Mouse (Mus musculus) limb, embryonic 13.5 days (tissue): ENCODE data around the gene Fat2. TPM values are rescaled to one million over a fixed set of nuclear protein-coding genes. Genes with fewer than 3 reads are reported as not detected.

Source experiments
- ATAC-seq: fragments of 200-750 bp; cut with Nextera tagmentation; 2 replicates; pipeline ENCODE4 v1.8.0; 2017; ENCODE audit warnings: low read depth, moderate number of reproducible peaks, moderate TSS enrichment; ENCODE audit not compliant: low FRiP score
- H3K27ac ChIP-seq: fragments of 300-500 bp; sonication (generic); 2 replicates; pipeline ENCODE4 v1.5.1; 2015; ENCODE audit warnings: inconsistent platforms, mild to moderate bottlenecking, moderate library complexity
- H3K27me3 ChIP-seq: fragments of 300-500 bp; sonication (generic); 2 replicates; pipeline ENCODE4 v1.6.1; 2015; ENCODE audit warnings: mild to moderate bottlenecking, inconsistent platforms
- H3K36me3 ChIP-seq: fragments of 300-500 bp; sonication (generic); 2 replicates; pipeline ENCODE4 v1.6.1; 2015; ENCODE audit warnings: inconsistent platforms, mild to moderate bottlenecking, moderate library complexity
- H3K4me1 ChIP-seq: fragments of 300-500 bp; sonication (generic); 2 replicates; pipeline ENCODE4 v1.6.1; 2015; ENCODE audit warnings: inconsistent platforms
- H3K4me2 ChIP-seq: fragments of 300-500 bp; sonication (generic); replicated peaks from 2 replicates; pipeline ENCODE4 v1.6.1; 2015; ENCODE audit warnings: inconsistent platforms, mild to moderate bottlenecking, moderate library complexity
- H3K4me3 ChIP-seq: fragments of 300-500 bp; sonication (generic); 2 replicates; pipeline ENCODE4 v1.5.1; 2015; ENCODE audit warnings: moderate library complexity, mild to moderate bottlenecking, inconsistent platforms
- H3K9ac ChIP-seq: fragments of 300-500 bp; sonication (generic); 2 replicates; pipeline ENCODE4 v1.6.1; 2015; ENCODE audit warnings: mild to moderate bottlenecking, inconsistent platforms
- H3K9me3 ChIP-seq: fragments of 300-500 bp; sonication (generic); 2 replicates; pipeline ENCODE4 v1.6.1; 2016; ENCODE audit warnings: inconsistent platforms
- WGBS: fragments of 180-500 bp; shearing (Covaris S2); methylation state at CpG from one replicate; pipeline ENCODE4 v1.1.7; 2015; 5-methylcytosine and 5-hydroxymethylcytosine counted together
- polyA plus RNA-seq: library from polyadenylated mRNA; unstranded; fragments of >200 nt; fragmentation: Nextera tagmentation; extraction: Ambion mirVana; gene quantifications from 2 replicates; pipeline ENCODE4 v1.2.1, GENCODE M21; 2015

Fat2 gene
- 0.33 and 0.41 TPM in 2 replicates for polyA plus RNA-seq

DNA sequence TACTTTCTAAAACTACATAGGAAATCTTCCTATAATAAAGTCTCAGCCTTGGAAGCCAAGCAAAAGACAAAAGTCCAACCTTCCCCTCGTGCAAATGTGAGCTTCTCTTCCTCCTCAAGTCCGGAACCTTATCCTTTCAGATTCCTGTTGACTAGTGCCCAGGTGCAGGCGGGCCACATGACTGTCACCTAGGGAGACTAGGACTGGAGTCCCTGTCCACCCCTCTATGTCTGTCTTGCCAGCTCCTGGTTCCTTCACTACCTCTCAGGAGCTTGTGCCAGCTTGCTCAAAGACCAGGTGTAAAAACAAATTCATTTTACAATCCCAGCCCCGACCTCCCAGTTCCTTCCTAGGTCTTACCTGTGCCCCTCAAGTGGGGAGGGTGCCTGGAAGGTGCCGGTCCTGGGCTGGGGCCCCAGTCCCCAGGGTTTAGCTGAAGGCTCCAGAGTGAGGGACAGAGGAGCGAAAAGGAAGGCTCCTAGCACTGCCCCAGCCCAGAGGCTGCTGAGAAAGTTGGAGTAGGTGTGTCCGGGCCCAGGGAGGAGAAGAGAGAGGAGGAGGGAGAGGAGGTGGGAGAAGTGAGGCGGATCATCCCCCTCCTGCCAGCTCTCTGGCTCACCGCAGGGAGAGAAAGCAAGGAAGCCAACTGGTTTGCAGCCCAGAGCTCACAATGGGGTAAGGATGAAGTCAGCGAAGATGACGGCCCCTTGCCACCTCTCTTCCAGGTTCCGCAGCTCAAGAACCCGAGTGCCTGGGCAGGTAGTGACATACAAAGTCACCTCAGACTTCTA, at the start of gene Fat2:
Fat2 (minus strand) TSS at position 464 of the 791 bp plus-strand sequence.
- Histone ChIP-seq H3K27me3 (peaks cover 14% of the 10 kb centered on the region; the same call in 1 of the 2 replicates), H3K4me1 (peaks cover 8% of the 10 kb centered on the region), H3K36me3 (no peaks in the 10 kb centered on the region), H3K27ac (no peak within 1 kb of the TSS), H3K9me3 (no peaks in the 10 kb centered on the region), H3K9ac (no peak within 1 kb of the TSS), H3K4me3 (no peak within 1 kb of the TSS), H3K4me2 (0 out of 2 replicates have a peak within 1 kb of the TSS, but pooled peaks have one; percentile 7)
- 39% methylated on average over 13 of the region's 13 CpGs for WGBS
- ATAC-seq = no peak

DNA sequence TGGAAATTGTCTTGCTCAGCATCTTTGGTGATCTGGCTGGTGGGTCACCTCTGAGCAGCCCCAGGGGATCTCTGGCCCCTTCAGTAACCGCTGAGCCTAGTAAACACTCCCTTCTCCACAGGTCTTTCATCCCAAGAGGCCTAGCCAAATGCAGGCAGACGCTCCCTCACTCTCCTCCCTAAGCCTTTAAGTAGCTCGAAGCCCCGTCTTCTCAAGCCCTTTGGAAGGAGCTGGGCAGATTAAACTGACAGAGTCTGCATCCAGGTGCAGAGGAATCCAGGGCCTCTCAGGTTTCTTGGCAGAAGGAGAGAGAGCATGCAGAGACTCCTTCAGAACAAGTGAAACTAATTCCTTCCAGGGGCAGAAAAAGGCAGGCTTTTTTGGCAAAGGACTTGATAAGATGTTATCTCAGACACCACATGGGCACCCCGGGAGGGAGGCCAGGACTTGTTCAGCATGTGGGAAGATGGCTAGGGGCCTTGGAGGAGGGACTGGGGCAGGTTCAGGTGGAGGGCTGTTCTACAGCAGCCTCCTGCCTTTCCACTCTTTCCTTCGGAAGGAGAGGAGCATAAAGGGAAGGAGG, 47.2 kb upstream of the Fat2 start:
- Histone ChIP-seq H3K27ac (0 out of 2 replicates have a peak overlapping the region, but pooled peaks have one; percentile 10), H3K4me1 (peaks cover 32% of the 10 kb centered on the region), H3K27me3 (no peaks in the 10 kb centered on the region), H3K4me2 (no peak overlapping the region), H3K9me3 (no peaks in the 10 kb centered on the region), H3K4me3 (no peak overlapping the region), H3K9ac (no peak overlapping the region), H3K36me3 (no peaks in the 10 kb centered on the region)
- 18% methylated on average over 6 of the region's 6 CpGs for WGBS
- no peak for ATAC-seq

DNA sequence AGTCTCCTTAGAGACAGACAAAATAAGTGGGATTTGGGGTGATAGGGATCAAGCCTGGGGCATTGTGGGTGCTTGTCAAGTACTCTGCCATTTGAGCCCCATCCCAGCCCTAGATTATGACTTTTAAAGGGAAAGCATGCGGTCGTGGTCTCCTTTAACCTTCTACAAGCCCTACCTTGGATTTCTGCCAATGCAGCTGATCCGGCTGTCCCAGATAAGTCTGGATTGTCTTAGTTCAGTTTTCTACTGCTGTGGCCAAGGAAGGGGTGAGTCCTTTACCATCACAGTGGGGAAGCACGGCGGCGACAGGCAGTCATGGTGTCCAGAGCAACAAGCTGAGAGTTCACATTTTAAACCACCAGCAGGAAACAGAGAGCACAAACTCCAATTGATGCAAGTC, 44.5 kb upstream of the Fat2 start:
- Histone ChIP-seq H3K9ac (no peak overlapping the region), H3K4me2 (no peak overlapping the region), H3K27ac (no peak overlapping the region), H3K4me3 (no peak overlapping the region), H3K4me1 (peaks cover 23% of the 10 kb centered on the region), H3K36me3 (no peaks in the 10 kb centered on the region), H3K9me3 (no peaks in the 10 kb centered on the region), H3K27me3 (no peaks in the 10 kb centered on the region)
- 51% methylated on average over 6 of the region's 6 CpGs for WGBS
- no peak for ATAC-seq

DNA sequence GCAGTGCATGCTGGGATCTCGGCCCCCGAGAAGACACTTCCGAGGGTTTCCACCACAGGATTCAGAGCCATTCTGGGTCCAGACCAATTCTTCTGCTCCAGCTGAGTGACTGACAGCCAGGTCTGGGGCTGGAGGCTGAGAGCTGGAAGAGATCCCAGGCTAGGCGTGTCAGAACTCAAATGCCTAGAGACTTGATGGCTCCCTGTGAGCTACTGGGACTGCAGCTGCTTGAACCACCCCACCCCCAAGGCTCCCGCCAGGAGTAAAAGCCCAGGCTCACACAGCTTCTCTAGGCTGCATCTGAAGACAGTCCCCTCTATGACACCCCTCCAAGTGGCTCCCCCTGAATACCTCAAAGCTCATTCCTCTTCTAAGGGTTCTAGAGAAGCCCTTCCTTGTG, 42.0 kb upstream of the Fat2 start:
- Histone ChIP-seq H3K27me3 (peaks cover 13% of the 10 kb centered on the region; the same call in 1 of the 2 replicates), H3K4me3 (no peak overlapping the region), H3K4me2 (no peak overlapping the region), H3K4me1 (peaks cover 19% of the 10 kb centered on the region), H3K36me3 (no peaks in the 10 kb centered on the region), H3K9ac (no peak overlapping the region), H3K27ac (no peak overlapping the region), H3K9me3 (no peaks in the 10 kb centered on the region)
- ATAC-seq = peak; percentile 49
- WGBS = 44% methylated on average over 5 of the region's 5 CpGs

DNA sequence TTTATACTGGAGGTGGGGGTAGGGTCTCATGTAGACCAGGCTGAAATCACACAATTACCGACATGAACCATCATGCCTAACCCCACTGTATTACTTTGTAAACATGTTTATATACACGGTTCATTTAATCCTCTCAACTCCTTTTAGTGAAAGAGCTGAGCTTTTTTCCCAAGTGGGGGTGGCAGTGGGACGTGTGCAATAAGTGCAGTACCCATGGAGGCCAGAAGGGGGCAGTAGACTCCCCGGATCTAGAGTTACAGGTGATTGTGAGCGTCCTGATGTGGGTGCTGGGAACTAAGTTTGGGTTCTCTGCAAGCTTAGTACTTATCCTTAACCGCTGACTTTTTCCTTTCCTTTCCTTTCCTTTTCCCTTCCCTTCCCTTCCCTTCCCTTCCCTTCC, 37.5 kb upstream of the Fat2 start:
- WGBS = 67% methylated on average over 6 of the region's 6 CpGs
- H3K4me1 ChIP-seq = peaks cover 11% of the 10 kb centered on the region; the same call in 1 of the 2 replicates
- ATAC-seq = no peak
- no peak overlapping the region for H3K4me3 ChIP-seq
- no peaks in the 10 kb centered on the region for H3K9me3 ChIP-seq
- no peak overlapping the region for H3K9ac ChIP-seq
- H3K27me3 ChIP-seq = peaks cover 16% of the 10 kb centered on the region; the same call in 1 of the 2 replicates
- H3K36me3 ChIP-seq = no peaks in the 10 kb centered on the region
- no peak overlapping the region for H3K4me2 ChIP-seq
- H3K27ac ChIP-seq = no peak overlapping the region

DNA sequence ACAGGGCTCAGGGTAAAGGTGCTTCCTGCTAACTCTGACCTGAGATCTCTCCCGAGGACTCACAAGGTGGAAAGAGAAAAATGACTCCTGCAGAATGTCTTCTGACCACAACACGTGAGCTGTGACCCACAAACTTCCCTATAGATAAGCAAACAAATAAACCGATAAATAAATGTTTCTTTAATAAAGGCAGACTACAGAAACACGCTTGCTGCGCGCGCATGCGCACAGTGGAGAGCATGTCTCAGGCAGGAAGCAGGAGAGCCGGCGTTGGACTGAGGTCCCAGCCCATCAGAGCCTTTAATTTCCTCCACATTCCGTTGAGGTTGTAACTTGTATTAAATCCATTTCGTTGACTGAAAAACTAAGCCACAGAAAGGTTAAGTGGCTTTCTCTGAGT, 37.0 kb upstream of the Fat2 start:
- no peak overlapping the region for H3K27ac ChIP-seq
- no peak overlapping the region for H3K4me3 ChIP-seq
- no peaks in the 10 kb centered on the region for H3K36me3 ChIP-seq
- peaks cover 16% of the 10 kb centered on the region; the same call in 1 of the 2 replicates for H3K27me3 ChIP-seq
- no peak for ATAC-seq
- no peak overlapping the region for H3K4me2 ChIP-seq
- no peak overlapping the region for H3K9ac ChIP-seq
- no peaks in the 10 kb centered on the region for H3K9me3 ChIP-seq
- peaks cover 8% of the 10 kb centered on the region; the same call in 1 of the 2 replicates for H3K4me1 ChIP-seq
- WGBS = 78% methylated on average over 12 of the region's 12 CpGs

DNA sequence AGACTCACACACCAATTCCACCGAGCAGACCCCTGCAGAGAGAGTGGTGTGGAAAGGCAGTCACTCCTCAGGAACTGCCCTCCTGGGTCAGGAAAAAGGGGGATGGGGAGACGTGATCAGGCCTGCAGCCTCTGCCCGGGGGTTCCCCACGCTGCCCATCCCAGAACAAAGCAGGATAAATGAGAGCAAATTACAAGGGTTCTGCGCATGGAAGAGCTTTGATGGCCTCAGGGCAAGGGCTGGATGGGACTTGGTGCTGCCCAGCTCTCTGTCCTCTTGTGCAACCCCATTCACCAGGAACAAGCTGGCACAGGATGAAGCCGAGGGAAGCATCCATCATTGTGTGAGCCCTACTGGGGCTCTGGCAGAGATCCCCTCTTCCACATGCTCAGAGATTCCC, 35.6 kb upstream of the Fat2 start:
- H3K9me3 ChIP-seq = no peaks in the 10 kb centered on the region
- H3K27ac ChIP-seq = no peak overlapping the region
- peaks cover 16% of the 10 kb centered on the region; the same call in 1 of the 2 replicates for H3K27me3 ChIP-seq
- ATAC-seq = no peak
- no peak overlapping the region for H3K4me3 ChIP-seq
- 37% methylated on average over 6 of the region's 6 CpGs for WGBS
- 0 out of 2 replicates have a peak, but pooled peaks cover 5% of the 10 kb centered on the region for H3K4me1 ChIP-seq
- no peak overlapping the region for H3K9ac ChIP-seq
- no peaks in the 10 kb centered on the region for H3K36me3 ChIP-seq
- H3K4me2 ChIP-seq = no peak overlapping the region

DNA sequence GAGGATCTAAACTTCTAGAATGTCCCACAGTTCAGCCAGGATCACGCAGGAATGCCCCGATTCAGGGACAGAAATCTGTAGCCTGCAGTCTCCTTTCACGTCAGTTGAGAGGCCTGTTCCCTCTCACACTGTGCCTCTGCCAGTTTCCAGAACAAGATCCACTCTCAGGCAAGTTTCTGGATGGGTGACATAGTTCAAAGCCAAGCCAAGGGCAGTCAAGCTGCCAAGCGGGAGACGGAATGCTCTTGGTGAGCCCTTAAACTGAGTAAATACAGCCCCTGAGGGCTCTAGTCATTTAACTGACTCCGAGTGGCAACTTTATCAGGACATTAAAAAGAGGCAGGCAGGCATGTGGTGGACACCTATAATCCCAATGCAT, 32.7 kb upstream of the Fat2 start:
- peaks cover 28% of the 10 kb centered on the region for H3K4me1 ChIP-seq
- WGBS = 46% methylated on average over 6 of the region's 6 CpGs
- H3K9me3 ChIP-seq = no peaks in the 10 kb centered on the region
- no peaks in the 10 kb centered on the region for H3K36me3 ChIP-seq
- peaks cover 10% of the 10 kb centered on the region; the same call in 1 of the 2 replicates for H3K27me3 ChIP-seq
- no peak overlapping the region for H3K4me3 ChIP-seq
- no peak for ATAC-seq
- H3K27ac ChIP-seq = no peak overlapping the region
- no peak overlapping the region for H3K9ac ChIP-seq
- H3K4me2 ChIP-seq = no peak overlapping the region

DNA sequence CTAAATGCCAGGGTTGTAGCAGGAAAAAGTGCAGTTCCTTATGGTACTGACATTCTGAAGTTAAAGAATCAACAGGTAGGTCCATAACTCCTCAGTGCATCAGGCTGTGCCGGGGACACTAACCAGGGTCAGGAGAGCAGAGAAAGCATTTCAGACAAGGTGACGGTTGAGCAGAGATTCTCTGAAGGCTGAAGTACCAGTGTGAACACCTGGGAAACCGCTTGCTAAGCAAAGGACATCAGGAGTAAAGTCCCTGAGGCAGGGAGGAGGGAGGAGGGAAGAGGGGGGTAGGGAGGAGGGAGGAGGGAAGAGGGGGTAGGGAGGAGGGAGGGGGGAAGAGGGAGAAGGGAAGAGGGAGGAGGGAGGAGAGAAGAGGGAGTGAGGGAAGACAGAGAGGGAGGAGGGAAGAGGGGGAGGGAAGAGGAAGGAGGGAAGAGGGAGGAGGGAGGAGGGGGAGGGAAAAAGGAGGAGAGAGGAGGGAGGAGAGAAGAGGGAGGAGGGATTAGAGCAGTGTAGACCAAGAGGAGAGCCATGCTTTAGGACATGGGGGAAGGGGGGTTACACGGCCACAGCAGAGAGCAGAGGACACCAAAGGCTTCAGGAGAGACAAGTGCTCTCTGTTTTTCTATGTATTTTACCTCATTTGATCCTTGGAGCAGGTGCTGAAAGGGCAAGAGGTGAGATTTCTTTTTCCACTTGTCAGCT, 32.2 kb upstream of the Fat2 start:
- H3K4me1 ChIP-seq = peaks cover 28% of the 10 kb centered on the region
- H3K4me2 ChIP-seq = no peak overlapping the region
- H3K27me3 ChIP-seq = peaks cover 5% of the 10 kb centered on the region; the same call in 1 of the 2 replicates
- no peak overlapping the region for H3K9ac ChIP-seq
- no peak overlapping the region for H3K27ac ChIP-seq
- H3K36me3 ChIP-seq = no peaks in the 10 kb centered on the region
- no peak for ATAC-seq
- no peaks in the 10 kb centered on the region for H3K9me3 ChIP-seq
- H3K4me3 ChIP-seq = no peak overlapping the region
- WGBS = 51% methylated on average over 4 of the region's 4 CpGs

DNA sequence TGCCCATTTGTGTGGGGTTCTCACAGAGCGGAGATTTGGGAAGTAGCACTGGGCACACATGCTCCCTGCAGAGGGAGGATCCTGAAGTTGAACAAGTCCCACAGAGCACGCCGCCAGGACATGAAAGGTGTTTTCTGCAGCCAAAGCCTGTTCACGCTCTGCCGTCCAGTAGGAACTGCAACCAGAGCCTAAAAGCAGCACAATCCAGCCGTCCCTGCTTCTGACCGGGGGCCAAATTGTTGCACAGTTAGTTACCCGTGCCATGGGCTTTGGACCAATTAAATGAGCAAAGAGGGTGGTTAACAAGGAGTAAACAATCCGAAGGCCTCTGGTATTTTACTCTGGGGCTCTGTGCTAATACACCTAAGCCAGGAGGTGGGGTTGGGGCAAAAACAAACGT, 31.4 kb upstream of the Fat2 start:
- no peak overlapping the region for H3K27ac ChIP-seq
- no peak overlapping the region for H3K9ac ChIP-seq
- ATAC-seq = no peak
- H3K4me1 ChIP-seq = peaks cover 28% of the 10 kb centered on the region
- no peak overlapping the region for H3K4me3 ChIP-seq
- H3K36me3 ChIP-seq = no peaks in the 10 kb centered on the region
- H3K9me3 ChIP-seq = no peaks in the 10 kb centered on the region
- no peaks in the 10 kb centered on the region; the same call in 1 of the 2 replicates for H3K27me3 ChIP-seq
- 47% methylated on average over 10 of the region's 10 CpGs for WGBS
- H3K4me2 ChIP-seq = no peak overlapping the region

DNA sequence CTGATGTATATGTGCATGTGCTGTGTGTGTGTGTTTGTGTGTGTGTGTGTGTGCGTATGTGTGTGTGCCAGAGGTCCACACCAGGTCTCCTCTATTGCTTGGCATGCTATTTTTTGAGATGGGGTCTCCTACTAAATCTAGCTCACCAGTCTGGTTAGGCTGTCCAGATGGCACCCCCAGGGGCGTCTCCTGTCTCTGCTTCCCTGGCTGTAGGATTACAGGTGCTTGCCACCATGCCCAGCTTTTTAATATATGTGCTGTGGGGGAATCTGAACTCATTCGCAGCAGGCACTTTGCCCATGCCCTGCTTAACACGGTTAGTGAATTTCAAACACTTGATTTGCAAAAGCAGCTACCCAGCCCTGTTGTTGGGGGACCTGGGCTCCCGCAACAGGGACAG, 29.5 kb upstream of the Fat2 start:
- no peak for ATAC-seq
- no peak overlapping the region for H3K4me3 ChIP-seq
- H3K4me1 ChIP-seq = peaks cover 28% of the 10 kb centered on the region
- no peak overlapping the region for H3K4me2 ChIP-seq
- no peaks in the 10 kb centered on the region; the same call in 1 of the 2 replicates for H3K27me3 ChIP-seq
- 68% methylated on average over 5 of the region's 5 CpGs for WGBS
- no peak overlapping the region for H3K9ac ChIP-seq
- no peak overlapping the region for H3K27ac ChIP-seq
- no peaks in the 10 kb centered on the region for H3K36me3 ChIP-seq
- no peaks in the 10 kb centered on the region for H3K9me3 ChIP-seq

DNA sequence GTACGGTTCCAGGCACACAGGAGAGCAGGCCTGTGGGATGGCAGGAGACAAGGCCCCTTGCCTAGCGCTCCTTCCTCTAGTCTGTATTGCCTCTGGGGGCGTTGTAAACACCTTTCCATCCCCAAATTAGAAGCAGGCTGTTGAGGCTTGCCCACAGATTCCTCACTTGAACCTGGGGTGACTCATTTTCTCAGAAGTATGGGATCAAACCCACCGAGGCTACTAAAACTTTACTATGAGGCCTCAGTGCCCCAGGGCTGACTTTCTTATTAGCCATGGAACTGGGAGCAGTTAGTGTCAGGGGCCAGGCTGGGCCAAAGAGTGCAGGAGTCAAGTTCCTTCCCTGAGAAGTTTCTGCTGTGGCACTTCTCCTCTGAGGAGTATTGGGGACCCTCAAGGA, 28.9 kb upstream of the Fat2 start:
- Histone ChIP-seq H3K27me3 (no peaks in the 10 kb centered on the region; the same call in 1 of the 2 replicates), H3K27ac (no peak overlapping the region), H3K4me1 (peaks cover 28% of the 10 kb centered on the region), H3K4me2 (no peak overlapping the region), H3K9me3 (no peaks in the 10 kb centered on the region), H3K36me3 (no peaks in the 10 kb centered on the region), H3K4me3 (no peak overlapping the region), H3K9ac (no peak overlapping the region)
- 20% methylated on average over 4 of the region's 4 CpGs for WGBS
- no peak for ATAC-seq
